Mouse (Mus musculus) stomach, postnatal 0 days (tissue): Measurements from ENCODE around the gene Chkb. TPM values are rescaled to one million over a fixed set of nuclear protein-coding genes. Genes with fewer than 3 reads are reported as not detected.

Source experiments
- ATAC-seq: fragments of 200-750 bp; cut with Nextera tagmentation; 2 replicates; pipeline ENCODE4 v1.8.0; 2017; ENCODE audit not compliant: low FRiP score, low TSS enrichment
- DNase-seq: peaks from one replicate; pipeline ENCODE4 v3.0.0-alpha.2; 2016; ENCODE audit warnings: low spot score
- H3K27ac ChIP-seq: fragments of 300-500 bp; sonication (generic); replicated peaks from 2 replicates; pipeline ENCODE4 v1.5.1; 2014; ENCODE audit warnings: mild to moderate bottlenecking, control low read depth
- H3K27me3 ChIP-seq: fragments of 300-500 bp; sonication (generic); 2 replicates; pipeline ENCODE4 v1.6.1; 2014; ENCODE audit warnings: low read length; ENCODE audit not compliant: control insufficient read depth, insufficient read depth
- H3K36me3 ChIP-seq: fragments of 300-500 bp; sonication (generic); 2 replicates; pipeline ENCODE4 v1.6.1; 2014; ENCODE audit warnings: low read length, mixed read lengths; ENCODE audit not compliant: control insufficient read depth, insufficient read depth
- H3K4me1 ChIP-seq: fragments of 300-500 bp; sonication (generic); replicated peaks from 2 replicates; pipeline ENCODE4 v1.6.1; 2014; ENCODE audit warnings: antibody characterized with exemption; ENCODE audit not compliant: control insufficient read depth, insufficient read depth
- H3K4me2 ChIP-seq: fragments of 300-500 bp; sonication (generic); replicated peaks from 2 replicates; pipeline ENCODE4 v1.6.1; 2014; ENCODE audit warnings: low read depth, mild to moderate bottlenecking, control low read depth, moderate library complexity
- H3K4me3 ChIP-seq: fragments of 300-500 bp; sonication (generic); 2 replicates; pipeline ENCODE4 v1.5.1; 2014; ENCODE audit warnings: low read depth, low read length, control low read depth
- H3K9ac ChIP-seq: fragments of 300-500 bp; sonication (generic); 2 replicates; pipeline ENCODE4 v1.6.1; 2014; ENCODE audit warnings: mild to moderate bottlenecking, low read length, control low read depth, mixed read lengths
- H3K9me3 ChIP-seq: fragments of 300-500 bp; sonication (generic); 2 replicates; pipeline ENCODE4 v1.6.1; 2016; ENCODE audit warnings: low read length; ENCODE audit not compliant: control insufficient read depth
- CTCF ChIP-seq: IDR thresholded peaks from 2 replicates; pipeline ENCODE4 v1.5.1; 2016; ENCODE audit warnings: antibody characterized with exemption, low read depth, mild to moderate bottlenecking, moderate library complexity
- EP300 ChIP-seq: optimal IDR thresholded peaks from 2 replicates; pipeline ENCODE3; 2016; ENCODE audit warnings: antibody characterized with exemption
- WGBS: fragments of 180-500 bp; shearing (Covaris S2); extraction: QIAGEN DNeasy Blood & Tissue Kit; methylation state at CpG from one replicate; pipeline ENCODE4 v1.1.7; 2014; 5-methylcytosine and 5-hydroxymethylcytosine counted together
- polyA plus RNA-seq: library from polyadenylated mRNA; unstranded; fragments of >200 nt; fragmentation: Nextera tagmentation; extraction: Ambion mirVana; gene quantifications from 2 replicates; pipeline ENCODE4 v1.2.1, GENCODE M21; 2015

Chkb gene
- polyA plus RNA-seq, 1 experiment from 2014 or later: 46.8 TPM

DNA sequence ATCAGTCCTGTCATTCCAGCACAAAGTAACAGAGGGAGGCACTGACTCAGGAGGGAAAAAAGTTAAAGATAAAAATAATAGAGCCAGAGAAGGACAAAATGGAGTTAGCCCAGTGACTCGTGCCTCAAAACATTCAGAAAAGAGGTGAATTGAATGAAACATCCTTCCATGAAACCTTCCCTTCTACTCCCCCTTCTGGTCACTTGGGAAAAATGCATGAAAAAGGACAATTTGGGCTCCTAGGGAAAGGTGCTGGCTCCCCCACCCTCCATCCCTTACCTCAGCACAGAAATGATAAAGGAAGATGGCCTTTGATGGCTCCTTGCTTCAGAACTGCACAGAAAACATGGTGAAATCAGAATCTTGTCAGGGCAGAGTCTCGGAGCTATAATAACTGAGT, 38.9 kb upstream of the Chkb start:
- no peak overlapping the region for H3K9ac ChIP-seq
- no peak for DNase-seq
- no peak overlapping the region for H3K27ac ChIP-seq
- no peak overlapping the region for H3K4me2 ChIP-seq
- H3K36me3 ChIP-seq: no peaks in the 10 kb centered on the region
- 24% methylated on average over 2 of the region's 2 CpGs for WGBS
- no peak overlapping the region for H3K4me3 ChIP-seq
- H3K4me1 ChIP-seq: no peaks in the 10 kb centered on the region
- no peaks in the 10 kb centered on the region for H3K27me3 ChIP-seq
- H3K9me3 ChIP-seq: no peaks in the 10 kb centered on the region
- ATAC-seq: no peak
- TF ChIP-seq EP300 (no peak), CTCF (peak; percentile 77)

DNA sequence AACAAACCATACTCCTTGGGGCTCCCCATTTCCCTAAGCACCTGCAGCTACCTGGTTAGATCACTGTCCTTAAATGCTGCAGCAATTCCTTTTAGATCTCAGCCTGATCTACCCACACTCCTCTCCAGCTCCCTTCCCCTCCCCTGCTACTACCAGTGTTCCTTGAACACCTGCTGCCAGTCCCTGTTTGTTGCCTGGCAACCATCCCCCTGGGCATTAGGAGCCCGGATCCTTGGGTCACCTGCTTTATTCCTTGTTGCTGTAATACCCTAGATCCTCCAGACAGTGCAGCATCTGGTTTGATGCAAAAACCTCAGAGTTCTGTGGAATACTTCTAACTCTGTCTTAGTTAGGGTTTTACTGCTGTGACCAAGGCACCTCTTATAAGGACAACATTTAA, 35.3 kb upstream of the Chkb start:
- H3K4me1 ChIP-seq: no peaks in the 10 kb centered on the region
- no peak overlapping the region for H3K27ac ChIP-seq
- H3K9me3 ChIP-seq: no peaks in the 10 kb centered on the region
- no peaks in the 10 kb centered on the region for H3K27me3 ChIP-seq
- DNase-seq: no peak
- no peak overlapping the region for H3K9ac ChIP-seq
- TF ChIP-seq EP300 (no peak), CTCF (no peak)
- WGBS: 9% methylated on average over 1 of the region's 1 CpGs
- H3K4me2 ChIP-seq: no peak overlapping the region
- no peak overlapping the region for H3K4me3 ChIP-seq
- no peak for ATAC-seq
- H3K36me3 ChIP-seq: no peaks in the 10 kb centered on the region

DNA sequence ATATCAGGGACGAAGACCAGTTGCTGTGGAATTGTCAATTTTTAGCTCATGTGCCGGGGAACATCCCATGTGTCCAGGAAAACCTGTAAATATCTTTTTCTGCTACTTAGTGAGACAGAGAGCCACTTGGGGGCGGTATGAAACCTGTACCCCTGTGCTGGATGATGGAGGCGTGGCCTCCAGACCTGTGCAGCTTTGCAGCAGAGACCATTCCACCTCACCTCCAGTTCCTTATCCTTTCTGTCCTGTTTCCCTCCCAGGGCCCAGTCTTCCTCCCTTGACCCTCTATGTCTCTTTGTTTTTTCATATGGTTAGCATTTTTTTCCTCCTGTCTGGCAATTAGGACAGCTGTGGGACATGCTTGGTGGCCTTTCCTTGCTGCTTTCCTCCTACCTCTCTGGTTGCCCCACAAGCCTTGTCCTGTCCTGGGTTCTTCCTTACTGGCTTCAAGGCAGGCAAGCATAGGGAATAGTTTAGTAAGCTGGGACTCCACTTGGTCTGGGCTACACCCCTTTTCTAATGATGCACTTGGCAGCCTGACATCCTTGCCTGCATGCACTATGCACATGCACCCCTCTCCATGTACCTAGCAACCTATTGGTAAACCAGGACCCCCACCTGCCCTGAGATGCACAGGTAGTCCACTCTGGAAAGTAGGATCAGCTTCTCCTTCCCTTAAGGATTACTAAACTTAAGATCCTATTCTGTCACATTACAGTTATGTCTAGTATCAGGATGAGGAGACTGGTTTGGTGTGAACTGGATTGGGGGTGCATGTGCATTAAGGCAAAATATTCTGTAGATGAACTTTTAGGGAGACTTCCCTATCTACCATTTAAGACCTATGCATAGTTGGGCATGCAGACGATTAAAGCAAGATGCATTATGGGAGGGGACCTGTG, 33.9 kb upstream of the Chkb start:
- DNase-seq: no peak
- H3K4me3 ChIP-seq: no peak overlapping the region
- no peak overlapping the region for H3K9ac ChIP-seq
- no peak overlapping the region for H3K4me2 ChIP-seq
- no peaks in the 10 kb centered on the region for H3K27me3 ChIP-seq
- H3K27ac ChIP-seq: no peak overlapping the region
- no peaks in the 10 kb centered on the region for H3K9me3 ChIP-seq
- TF ChIP-seq CTCF (peak; percentile 46), EP300 (no peak)
- no peak for ATAC-seq
- no peaks in the 10 kb centered on the region for H3K36me3 ChIP-seq
- no peaks in the 10 kb centered on the region for H3K4me1 ChIP-seq
- 41% methylated on average over 5 of the region's 5 CpGs for WGBS

DNA sequence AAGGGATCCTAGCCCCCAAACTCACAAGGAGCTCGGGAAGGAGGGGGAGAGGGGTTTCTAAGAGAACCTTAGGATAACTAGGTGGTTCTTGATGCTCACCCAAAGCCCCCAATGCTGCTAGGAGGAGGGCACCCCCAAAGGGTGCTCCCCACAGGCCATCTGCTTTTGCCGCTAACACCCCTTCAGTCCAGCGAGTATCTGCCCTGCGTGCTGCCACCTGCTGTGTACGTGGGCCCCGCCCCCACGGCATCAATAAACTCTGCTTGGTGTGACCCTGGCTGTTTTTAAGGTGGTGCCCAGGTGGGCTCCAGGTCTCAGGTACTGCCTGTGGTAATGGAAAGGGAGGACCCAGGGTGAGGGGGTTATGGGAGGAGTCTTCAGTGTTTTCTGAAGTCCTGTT, 32.5 kb upstream of the Chkb start:
- Histone ChIP-seq H3K9ac (no peak overlapping the region), H3K4me2 (no peak overlapping the region), H3K4me1 (no peaks in the 10 kb centered on the region), H3K27ac (no peak overlapping the region), H3K36me3 (no peaks in the 10 kb centered on the region), H3K4me3 (no peak overlapping the region), H3K27me3 (no peaks in the 10 kb centered on the region), H3K9me3 (no peaks in the 10 kb centered on the region)
- TF ChIP-seq CTCF (no peak), EP300 (no peak)
- 71% methylated on average over 7 of the region's 7 CpGs for WGBS
- no peak for ATAC-seq
- DNase-seq: no peak

DNA sequence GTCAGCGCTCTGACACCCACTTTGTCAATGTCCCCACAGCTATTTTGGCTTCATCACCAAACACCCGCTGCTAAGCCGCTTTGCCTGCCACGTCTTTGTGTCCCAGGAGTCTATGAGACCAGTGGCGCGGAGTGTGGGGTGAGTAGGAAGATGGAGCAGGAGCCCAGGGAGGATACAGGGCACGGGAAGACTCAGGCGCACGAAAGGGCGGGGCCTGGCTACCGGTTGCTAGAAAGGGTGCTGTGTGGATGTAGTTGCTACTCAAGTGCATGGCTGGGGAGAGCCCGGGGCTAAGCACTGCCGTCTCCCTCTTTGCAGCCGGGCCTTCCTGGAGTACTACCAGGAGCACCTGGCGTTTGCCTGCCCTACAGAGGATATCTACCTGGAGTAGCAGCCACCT, 31.6 kb upstream of the Chkb start:
- no peak for DNase-seq
- no peak for TF ChIP-seq CTCF
- WGBS: 72% methylated on average over 15 of the region's 15 CpGs
- Histone ChIP-seq H3K4me1 (no peaks in the 10 kb centered on the region), H3K4me3 (no peak overlapping the region), H3K9me3 (no peaks in the 10 kb centered on the region), H3K4me2 (no peak overlapping the region), H3K27me3 (no peaks in the 10 kb centered on the region), H3K9ac (no peak overlapping the region), H3K36me3 (no peaks in the 10 kb centered on the region), H3K27ac (no peak overlapping the region)
- ATAC-seq: no peak

DNA sequence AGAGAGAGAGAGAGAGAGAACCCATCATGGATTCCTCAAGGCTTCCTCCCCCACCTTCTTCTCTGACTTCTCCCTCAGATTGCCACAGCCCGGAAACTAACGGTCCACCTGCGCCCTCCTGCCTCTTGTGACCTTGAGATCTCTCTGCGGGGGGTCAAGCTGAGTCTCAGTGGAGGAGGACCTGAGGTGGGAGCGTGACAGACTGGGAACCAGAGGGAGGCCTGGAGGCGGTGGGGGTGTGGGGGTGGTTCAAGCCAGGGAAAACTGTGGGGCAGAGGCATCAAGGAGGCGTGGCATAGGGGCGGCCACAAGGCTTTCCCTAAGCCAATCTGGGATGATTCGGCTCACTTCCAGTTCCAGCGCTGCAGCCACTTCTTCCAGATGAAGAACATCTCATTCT, 30.6 kb upstream of the Chkb start:
- H3K36me3 ChIP-seq: no peaks in the 10 kb centered on the region
- H3K4me1 ChIP-seq: no peaks in the 10 kb centered on the region
- TF ChIP-seq EP300: no peak
- no peak for TF ChIP-seq CTCF
- 59% methylated on average over 10 of the region's 10 CpGs for WGBS
- no peak overlapping the region for H3K4me3 ChIP-seq
- no peak overlapping the region for H3K27ac ChIP-seq
- no peak overlapping the region for H3K4me2 ChIP-seq
- no peaks in the 10 kb centered on the region for H3K27me3 ChIP-seq
- no peak for DNase-seq
- H3K9me3 ChIP-seq: no peaks in the 10 kb centered on the region
- ATAC-seq: no peak
- no peak overlapping the region for H3K9ac ChIP-seq
